18 mouse cellular contexts compared by ENCODE assay signal in the genomic region with DNA sequence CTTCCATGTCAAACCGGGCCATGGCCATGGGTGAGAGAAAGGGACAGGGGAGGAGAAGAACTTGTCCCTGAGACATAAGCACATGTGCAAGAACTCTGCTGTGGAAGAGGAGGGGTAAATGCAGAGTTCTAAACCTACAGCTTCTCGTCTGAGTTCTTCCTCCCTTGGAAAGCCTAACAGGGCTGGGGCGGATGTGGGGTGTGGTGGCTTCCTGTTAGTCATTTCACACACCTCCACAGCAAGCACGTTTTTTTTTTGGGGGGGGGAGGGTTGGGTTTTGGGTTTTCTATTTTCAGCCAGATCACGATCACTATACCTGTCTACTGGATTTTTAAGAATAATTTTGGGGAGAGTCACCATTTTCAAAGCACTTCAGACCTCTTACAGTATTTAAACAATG. TPM values are rescaled to one million over a fixed set of nuclear protein-coding genes. Genes with fewer than 3 reads are reported as not detected.
DNase-seq lines count a peak whose midpoint lies in the region; ATAC-seq lines count a peak whose summit lies in the region.
"Had no signal": no experiment of that assay in that cellular context is flagged by ENCODE, and none has a peak within 500 bp of the region (broad histone marks: within the 10 kb centered on the region; RNA-seq: fewer than 3 reads in every experiment).

No protein-coding gene starts in this region.

- peak; percentile 94 for DNase-seq in CD4-positive helper T cell, adult 2 months (ENCODE audit: low read depth, low spot score)
- DNase-seq in CD8-positive naive resting alpha-beta T cell, adult 2 months (ENCODE audit: low read depth in 2 of 2, low spot score in 2 of 2): peak; percentile 53 to 61
- DNase-seq in thymus, postnatal 0 days (ENCODE audit: low spot score): peak; percentile 77
- DNase-seq in right cerebral cortex, postnatal 36 days (ENCODE audit: low spot score in 2 of 2): no peak
- DNase-seq in cerebellum, adult 11-12 months: no peak
- no peak for DNase-seq in cerebellum, adult 11 months
- DNase-seq: adrenal gland, postnatal 25 days; cerebellum, adult 9-11 months; gastrocnemius, postnatal 10 days; kidney, adult 2 months; kidney, postnatal 14 days; right cerebral cortex, adult 18-20 months had no signal

- 0 out of 2 replicates have a peak, but pooled peaks have one; percentile 14 for ATAC-seq in megakaryocyte progenitor cell, adult 5-6 weeks (replicated peaks; ENCODE audit: poor library complexity)

RNA-seq across cellular contexts. Expression of a gene that starts 34.7 kb away (rescaled TPM):
- total RNA-seq in megakaryocyte progenitor cell, adult 5-6 weeks (2015): 3.5 TPM in 2 replicates
- 1.1 TPM in 2 replicates for total RNA-seq in megakaryocyte progenitor cell, adult 5-6 weeks (2017)
- polyA plus RNA-seq in thymus, postnatal 0 days (2015; fragmentation: Nextera tagmentation; extraction: Ambion mirVana): 4.2 and 4.5 TPM in 2 replicates
- total RNA-seq: adrenal gland, postnatal 25 days; gastrocnemius, postnatal 10 days; left cerebral cortex, postnatal 25 days had no signal
- polyA plus RNA-seq: forebrain, embryonic 12.5 days; heart, postnatal 0 days; hindbrain, embryonic 13.5 days; midbrain, embryonic 12.5 days had no signal

Comparison
In these comparisons a context has a peak if more than half of its experiments do, and no peak if none do; other contexts are left out.
1. DNase-seq: peak in CD4-positive helper T cell, adult 2 months (single experiment), CD8-positive naive resting alpha-beta T cell, adult 2 months (2 of 2) and thymus, postnatal 0 days (single experiment); none in right cerebral cortex, postnatal 36 days (0 of 2), cerebellum, adult 11-12 months (single experiment) and cerebellum, adult 11 months (single experiment).